In genomic region chr17:34644608-34645007, GRCm38 (mm10) we compare ENCODE assay signal across 8 mouse cellular contexts. TPM values are rescaled to one million over a fixed set of nuclear protein-coding genes. Genes with fewer than 3 reads are reported as not detected.
DNase-seq lines count a peak whose midpoint lies in the region; ATAC-seq lines count a peak whose summit lies in the region.

Gene Fkbpl (plus strand): TSS chr17:34644764.

- H3K36me3 ChIP-seq in megakaryocyte, embryonic 14.5 days (replicated peaks; ENCODE audit: low read length), result peaks cover 29% of the 10 kb centered on the region

- ATAC-seq in common myeloid progenitor, adult 5-6 weeks (replicated peaks; ENCODE audit: low read depth, poor library complexity, severe bottlenecking), result peak; percentile 77

- peak within 1 kb of the TSS; percentile 100 for H3K4me3 ChIP-seq in megakaryocyte, embryonic 14.5 days (replicated peaks)

- DNase-seq in ZHBTc4 (ENCODE audit: low read depth, low spot score), result peak; percentile 98
- DNase-seq in gastrocnemius, adult 8-10 months (ENCODE audit: low spot score in 2 of 2), result peak; percentile 92 to 94
- peak; percentile 96 for DNase-seq in hindlimb bud, embryonic 11.5 days (ENCODE audit: extremely low spot score, low read depth, low spot score)
- DNase-seq in left cerebral cortex, adult 8-10 months (ENCODE audit: low spot score in 2 of 2), result peak; percentile 92 to 95
- peak; percentile 98 for DNase-seq in right cerebral cortex, postnatal 10 days (ENCODE audit: low spot score in 2 of 2)
- DNase-seq in urinary bladder, postnatal 25 days (ENCODE audit: low spot score), result peak; percentile 90

- peaks cover 2% of the 10 kb centered on the region for H3K27me3 ChIP-seq in megakaryocyte, embryonic 14.5 days (replicated peaks)

- H3K4me1 ChIP-seq in megakaryocyte, embryonic 14.5 days, result peaks cover 87% of the 10 kb centered on the region

- no peaks in the 10 kb centered on the region for H3K9me3 ChIP-seq in megakaryocyte, embryonic 14.5 days

RNA-seq across cellular contexts. Expression of gene Fkbpl, which starts in this region (rescaled TPM):
- 20.6 and 31.6 TPM in 2 replicates for total RNA-seq in common myeloid progenitor, adult 5-6 weeks (2017)
- 1 to 10 TPM; 5.3 to 9.4 (median 8.9) TPM for total RNA-seq in gastrocnemius, adult 8-10 months (2022)
- total RNA-seq in left cerebral cortex, adult 8-10 months (2022), result 10 to 100 TPM; 12.5 to 16.7 (median 14.8) TPM
- polyA plus RNA-seq in megakaryocyte, embryonic 14.5 days (2012; ENCODE audit: insufficient read depth, low replicate concordance), result 6.1 and 22.5 TPM in 2 replicates

Comparison
In these comparisons a context has a peak if more than half of its experiments do, and no peak if none do; other contexts are left out.
1. Peak in every context shown above with its lines: DNase-seq, ATAC-seq and H3K4me3 ChIP-seq.